Mouse (Mus musculus) liver, adult 2 months (tissue): ENCODE results near the gene Ktn1.

Source experiments
- CTCF ChIP-seq: fragments of 200-500 bp; IDR thresholded peaks from 2 replicates; pipeline ENCODE4 v1.5.1; 2011; ENCODE audit warnings: low read depth, low read length, control low read depth
- POLR2A ChIP-seq: fragments of 200-500 bp; IDR thresholded peaks from 2 replicates; pipeline ENCODE4 v1.6.1; 2011; ENCODE audit warnings: low read length, control low read depth; ENCODE audit not compliant: insufficient read depth; ENCODE audit errors: extremely low read depth

- TF ChIP-seq CTCF: no peak
- TF ChIP-seq POLR2A: no peak
These were observed 2.6 kb upstream of the Ktn1 start for GRCm38 (mm10) chr14:47645620-47646019.
